Mouse (Mus musculus) pancreas, adult 10 weeks (tissue): ENCODE results near the gene Cst7. TPM values are rescaled to one million over a fixed set of nuclear protein-coding genes. Genes with fewer than 3 reads are reported as not detected.

ENCODE experiments used
- polyA plus RNA-seq: library from polyadenylated mRNA; stranded (reverse); fragments of 350-450 nt; fragmentation: Illumina TruSeq; extraction: RNeasy Lipid Tissue Mini Kit (QIAGEN cat#74804); gene quantifications from one replicate; pipeline ENCODE4 v1.2.3, GENCODE M21; 2015; ENCODE audit warnings: low read depth, low replicate concordance; ENCODE audit not compliant: insufficient read depth

Cst7 gene
- polyA plus RNA-seq = not detected

DNA sequence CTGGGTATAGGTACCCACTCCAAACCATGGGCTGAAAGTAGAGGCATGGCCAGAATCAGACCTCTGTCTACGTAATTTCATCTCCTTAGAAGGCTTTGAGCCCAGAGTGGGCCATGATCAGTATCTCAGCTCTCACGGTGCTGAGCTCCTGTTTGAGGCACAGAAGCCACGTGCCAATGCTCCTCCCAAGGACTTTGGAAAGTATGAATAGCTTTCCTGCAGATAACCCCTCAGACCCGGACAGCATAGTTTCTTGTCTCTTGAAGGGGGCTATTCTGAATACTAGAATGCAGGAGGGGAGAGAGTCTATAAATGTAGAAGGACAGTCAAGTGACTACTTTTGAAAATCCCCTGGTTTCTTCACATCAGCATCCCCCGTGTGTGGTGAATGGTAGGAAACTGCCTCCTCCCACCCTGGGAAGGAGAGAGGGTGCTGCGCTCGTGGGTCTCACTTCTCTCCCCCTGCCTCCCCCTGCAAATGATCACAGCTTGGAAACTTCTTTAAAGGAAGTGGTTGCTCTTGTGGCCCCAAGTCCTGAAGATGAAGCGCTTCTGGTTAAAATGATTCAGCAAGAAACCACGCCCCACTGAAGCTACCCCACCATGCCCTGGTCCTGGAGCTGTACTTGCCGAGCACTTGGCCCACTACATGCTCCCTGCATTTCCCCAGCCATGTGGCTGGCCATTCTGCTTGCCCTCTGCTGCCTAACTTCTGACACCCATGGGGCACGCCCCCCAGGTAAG lies at the start of gene Cst7:
TSS of gene Cst7 (plus strand) at position 569 of the 744 bp plus-strand sequence.

DNA sequence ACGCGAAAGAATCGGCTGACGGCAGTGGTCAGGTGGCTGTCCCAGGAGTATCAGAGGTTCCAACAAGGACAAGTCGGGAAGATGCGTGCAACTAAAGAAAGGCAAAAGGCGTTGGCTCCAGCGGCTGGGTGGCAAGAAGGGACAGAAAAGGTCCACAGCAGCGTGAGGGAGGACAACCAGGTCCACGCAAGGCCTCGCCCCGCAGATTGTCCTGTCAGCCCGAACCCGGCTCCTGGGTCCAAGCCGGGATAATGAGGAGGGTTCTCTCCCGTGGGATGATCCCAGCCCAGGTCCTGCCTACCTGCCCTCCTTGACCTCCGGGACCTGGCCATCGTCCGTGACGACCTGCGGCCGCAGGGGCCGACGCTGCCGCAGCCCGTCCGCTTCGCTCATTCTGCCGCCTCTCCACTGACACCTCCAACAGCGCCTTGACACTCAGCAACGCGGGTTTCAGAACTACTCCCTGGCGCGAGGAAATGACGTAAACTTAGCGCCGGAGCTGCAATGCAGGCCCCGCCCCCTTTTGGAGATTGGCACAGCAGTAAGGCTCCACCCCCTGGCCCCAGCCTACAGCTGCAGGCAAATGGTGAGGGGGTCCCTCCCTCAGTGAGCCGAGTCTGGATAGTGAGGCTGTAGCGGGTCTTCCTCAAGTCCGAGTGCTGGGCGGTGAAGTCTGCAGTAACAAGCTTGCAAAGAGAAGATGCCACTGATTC lies 38.0 kb downstream of the Cst7 start, which contains the start of gene Apmap:
TSS of gene Apmap (minus strand) at position 481 of the 713 bp plus-strand sequence.

Other genes with a start within 250 kb of the Cst7 start
- not detected for gene Gm10130, start 246.7 kb upstream of the Cst7 start, polyA plus RNA-seq
- gene 3300002I08Rik, start 207.7 kb upstream of the Cst7 start, polyA plus RNA-seq = not detected
- gene Zfp442, start 118.9 kb upstream of the Cst7 start, polyA plus RNA-seq = 0.28 TPM
- gene Zfp345, start 85.3 kb upstream of the Cst7 start, polyA plus RNA-seq = not detected
- gene Apmap, start 38.2 kb downstream of the Cst7 start, polyA plus RNA-seq = 8.3 TPM
- 3.0 TPM for gene Acss1, start 98.1 kb downstream of the Cst7 start, polyA plus RNA-seq
- not detected for gene Vsx1, start 118.9 kb downstream of the Cst7 start, polyA plus RNA-seq
- 4.2 TPM for gene Entpd6, start 178.6 kb downstream of the Cst7 start, polyA plus RNA-seq
- gene Pygb, start 216.3 kb downstream of the Cst7 start, polyA plus RNA-seq = 15.5 TPM